Mouse (Mus musculus) olfactory bulb, adult 2 months (tissue): ENCODE measurements around the gene Islr.
A peak's percentile ranks its signal among the peaks of the same experiment; 100 is the strongest.

Experiments
- CTCF ChIP-seq: fragments of 200-500 bp; IDR thresholded peaks from 2 replicates; pipeline ENCODE4 v1.5.1; 2012; ENCODE audit warnings: low read depth, mild to moderate bottlenecking, low read length, moderate library complexity; ENCODE audit not compliant: insufficient read depth
- POLR2A ChIP-seq: fragments of 200-500 bp; IDR thresholded peaks from 2 replicates; pipeline ENCODE4 v1.6.1; 2012; ENCODE audit warnings: mild to moderate bottlenecking, low read depth, low read length, moderate library complexity; ENCODE audit not compliant: insufficient read depth

DNA sequence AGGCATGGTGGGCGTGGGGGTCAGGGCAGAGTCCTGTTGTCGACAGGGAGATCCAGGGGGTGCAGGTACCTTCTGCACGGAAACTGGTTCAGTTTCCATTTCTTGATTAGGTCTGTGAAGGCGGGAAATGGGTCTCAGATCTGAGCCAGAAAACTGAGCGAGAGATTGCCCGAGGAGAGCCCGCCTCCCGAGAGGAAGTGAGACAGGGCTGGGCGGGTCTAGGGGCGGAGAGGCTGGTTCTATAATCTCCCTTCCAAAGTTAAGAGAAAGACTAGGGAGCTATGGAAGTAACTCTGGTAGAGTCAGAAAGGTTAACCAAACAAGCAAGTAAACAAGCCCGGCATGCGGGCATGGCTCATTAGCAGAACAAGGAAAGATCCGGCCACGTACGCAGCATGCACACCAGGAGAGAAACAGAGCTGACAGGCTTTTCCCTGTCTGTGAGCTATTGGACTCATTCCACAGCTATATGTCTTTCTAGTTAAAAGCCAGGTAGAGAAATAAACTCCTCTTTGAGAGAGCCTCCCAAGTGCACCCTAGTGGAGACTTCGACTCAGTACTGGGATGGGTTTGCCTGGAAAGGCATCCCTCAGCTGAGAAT lies 45.6 kb upstream of the Islr start, which contains the start of gene Pml:
- no peak for TF ChIP-seq CTCF
- 0 out of 2 replicates have a peak, but pooled peaks have one; percentile 34 for TF ChIP-seq POLR2A
